Mouse (Mus musculus): ENCODE results near the gene Ccdc62. TPM values are rescaled to one million over a fixed set of nuclear protein-coding genes. Genes with fewer than 3 reads are reported as not detected.

Ccdc62 gene
- polyA plus RNA-seq, 1 experiment from 2014 or later: 4.9 TPM

- 75% methylated on average over 3 of the region's 3 CpGs for WGBS
- Histone ChIP-seq H3K9ac (replicated peaks; ENCODE audit: low read depth, low read length) (no peak overlapping the region), H3K9me3 (ENCODE audit: control insufficient read depth, low read length) (no peaks in the 10 kb centered on the region), H3K27me3 (replicated peaks; ENCODE audit: control insufficient read depth, insufficient read depth, low read length) (no peaks in the 10 kb centered on the region), H3K27ac (ENCODE audit: low read length) (no peak overlapping the region), H3K4me1 (replicated peaks; ENCODE audit: control insufficient read depth, insufficient read depth, low read length) (no peaks in the 10 kb centered on the region), H3K4me3 (replicated peaks; ENCODE audit: low read length) (no peak overlapping the region), H3K4me2 (ENCODE audit: low read length) (no peak overlapping the region), H3K36me3 (ENCODE audit: control insufficient read depth, insufficient read depth) (no peaks in the 10 kb centered on the region)
- ATAC-seq: no peak
Observed at GRCm38 (mm10) chr5:123959018-123959417, 28.5 kb downstream of the Ccdc62 start.

DNA sequence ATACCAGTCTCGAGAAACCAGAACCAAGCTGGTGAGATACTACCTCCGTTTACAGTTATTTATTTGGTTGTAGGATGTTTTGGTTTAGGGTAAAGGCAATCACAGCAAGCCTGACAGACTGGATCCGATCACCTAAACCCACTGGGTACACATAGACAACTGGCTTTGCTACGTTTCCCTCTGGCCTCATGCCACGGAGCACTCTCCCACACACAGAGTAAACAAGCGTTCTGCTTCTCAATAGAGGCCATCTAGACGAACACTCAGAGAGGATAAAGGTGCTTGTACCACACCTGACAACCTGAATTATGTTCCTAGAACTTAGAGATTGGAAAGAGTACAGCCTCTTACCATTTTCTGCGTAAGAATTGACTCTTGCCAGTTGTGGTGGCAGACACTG, 29.6 kb downstream of the Ccdc62 start:
- Histone ChIP-seq H3K36me3 (ENCODE audit: control insufficient read depth, insufficient read depth) (no peaks in the 10 kb centered on the region), H3K9me3 (ENCODE audit: control insufficient read depth, low read length) (no peaks in the 10 kb centered on the region), H3K4me2 (ENCODE audit: low read length) (no peak overlapping the region), H3K4me1 (replicated peaks; ENCODE audit: control insufficient read depth, insufficient read depth, low read length) (no peaks in the 10 kb centered on the region), H3K4me3 (replicated peaks; ENCODE audit: low read length) (no peak overlapping the region), H3K27ac (ENCODE audit: low read length) (no peak overlapping the region), H3K9ac (replicated peaks; ENCODE audit: low read depth, low read length) (no peak overlapping the region), H3K27me3 (replicated peaks; ENCODE audit: control insufficient read depth, insufficient read depth, low read length) (no peaks in the 10 kb centered on the region)
- 78% methylated on average over 8 of the region's 8 CpGs for whole genome bisulfite sequencing
- no peak for ATAC-seq

- WGBS: 84% methylated on average over 12 of the region's 12 CpGs
- Histone ChIP-seq H3K4me2 (ENCODE audit: low read length) (no peak overlapping the region), H3K27me3 (replicated peaks; ENCODE audit: control insufficient read depth, insufficient read depth, low read length) (no peaks in the 10 kb centered on the region), H3K9me3 (ENCODE audit: control insufficient read depth, low read length) (no peaks in the 10 kb centered on the region), H3K4me3 (replicated peaks; ENCODE audit: low read length) (no peak overlapping the region), H3K9ac (replicated peaks; ENCODE audit: low read depth, low read length) (no peak overlapping the region), H3K36me3 (ENCODE audit: control insufficient read depth, insufficient read depth) (no peaks in the 10 kb centered on the region), H3K27ac (ENCODE audit: low read length) (no peak overlapping the region), H3K4me1 (replicated peaks; ENCODE audit: control insufficient read depth, insufficient read depth, low read length) (no peaks in the 10 kb centered on the region)
- no peak for ATAC-seq
Observed at GRCm38 (mm10) chr5:123961046-123961445, 30.6 kb downstream of the Ccdc62 start.

- H3K4me3 ChIP-seq (replicated peaks; ENCODE audit: low read length): no peak overlapping the region
- H3K9me3 ChIP-seq (ENCODE audit: control insufficient read depth, low read length): no peaks in the 10 kb centered on the region
- no peak overlapping the region for H3K27ac ChIP-seq (ENCODE audit: low read length)
- no peaks in the 10 kb centered on the region for H3K27me3 ChIP-seq (replicated peaks; ENCODE audit: control insufficient read depth, insufficient read depth, low read length)
- ATAC-seq: no peak
- no peaks in the 10 kb centered on the region for H3K36me3 ChIP-seq (ENCODE audit: control insufficient read depth, insufficient read depth)
- WGBS: 95% methylated on average over 4 of the region's 4 CpGs
- H3K4me2 ChIP-seq (ENCODE audit: low read length): no peak overlapping the region
- H3K4me1 ChIP-seq (replicated peaks; ENCODE audit: control insufficient read depth, insufficient read depth, low read length): no peaks in the 10 kb centered on the region
- H3K9ac ChIP-seq (replicated peaks; ENCODE audit: low read depth, low read length): no peak overlapping the region
Observed at GRCm38 (mm10) chr5:123964208-123964607, 33.7 kb downstream of the Ccdc62 start.

GRCm38 (mm10) chr5:123966759-123967158, 36.3 kb downstream of the Ccdc62 start:
- Histone ChIP-seq H3K4me3 (replicated peaks; ENCODE audit: low read length) (no peak overlapping the region), H3K9ac (replicated peaks; ENCODE audit: low read depth, low read length) (no peak overlapping the region), H3K4me2 (ENCODE audit: low read length) (no peak overlapping the region), H3K9me3 (ENCODE audit: control insufficient read depth, low read length) (no peaks in the 10 kb centered on the region), H3K27ac (ENCODE audit: low read length) (no peak overlapping the region), H3K27me3 (replicated peaks; ENCODE audit: control insufficient read depth, insufficient read depth, low read length) (no peaks in the 10 kb centered on the region), H3K36me3 (ENCODE audit: control insufficient read depth, insufficient read depth) (no peaks in the 10 kb centered on the region), H3K4me1 (replicated peaks; ENCODE audit: control insufficient read depth, insufficient read depth, low read length) (no peaks in the 10 kb centered on the region)
- no peak for ATAC-seq
- 92% methylated on average over 2 of the region's 2 CpGs for WGBS

- Histone ChIP-seq H3K4me2 (ENCODE audit: low read length) (no peak overlapping the region), H3K9ac (replicated peaks; ENCODE audit: low read depth, low read length) (no peak overlapping the region), H3K27me3 (replicated peaks; ENCODE audit: control insufficient read depth, insufficient read depth, low read length) (no peaks in the 10 kb centered on the region), H3K9me3 (ENCODE audit: control insufficient read depth, low read length) (no peaks in the 10 kb centered on the region), H3K36me3 (ENCODE audit: control insufficient read depth, insufficient read depth) (no peaks in the 10 kb centered on the region), H3K27ac (ENCODE audit: low read length) (no peak overlapping the region), H3K4me1 (replicated peaks; ENCODE audit: control insufficient read depth, insufficient read depth, low read length) (0 out of 2 replicates have a peak, but pooled peaks cover 4% of the 10 kb centered on the region), H3K4me3 (replicated peaks; ENCODE audit: low read length) (no peak overlapping the region)
- 84% methylated on average over 5 of the region's 5 CpGs for WGBS
- ATAC-seq: no peak
Observed at GRCm38 (mm10) chr5:123968468-123968867, 38.0 kb downstream of the Ccdc62 start.

DNA sequence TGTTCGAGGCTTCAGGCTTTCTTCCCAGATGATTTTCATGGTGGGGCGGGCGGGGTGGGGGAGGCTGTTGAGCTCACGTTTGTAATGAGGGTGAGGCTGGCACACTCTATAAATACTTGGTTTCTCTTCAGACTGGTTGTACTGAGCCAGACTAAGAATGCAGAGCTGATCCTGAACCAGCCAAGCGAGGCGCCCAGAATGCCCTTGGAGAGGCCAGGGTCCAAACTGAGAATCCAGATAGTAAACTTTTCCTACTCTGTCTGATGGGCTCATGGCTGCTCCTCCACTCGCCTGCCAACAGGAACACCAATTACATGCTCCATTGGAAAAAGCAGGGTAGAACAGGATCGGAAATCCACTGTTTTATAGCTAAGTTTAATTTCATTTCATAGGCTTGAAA, 38.7 kb downstream of the Ccdc62 start:
- Histone ChIP-seq H3K4me3 (replicated peaks; ENCODE audit: low read length) (no peak overlapping the region), H3K36me3 (ENCODE audit: control insufficient read depth, insufficient read depth) (no peaks in the 10 kb centered on the region), H3K27ac (ENCODE audit: low read length) (no peak overlapping the region), H3K4me2 (ENCODE audit: low read length) (no peak overlapping the region), H3K9ac (replicated peaks; ENCODE audit: low read depth, low read length) (no peak overlapping the region), H3K4me1 (replicated peaks; ENCODE audit: control insufficient read depth, insufficient read depth, low read length) (0 out of 2 replicates have a peak, but pooled peaks cover 4% of the 10 kb centered on the region), H3K9me3 (ENCODE audit: control insufficient read depth, low read length) (no peaks in the 10 kb centered on the region), H3K27me3 (replicated peaks; ENCODE audit: control insufficient read depth, insufficient read depth, low read length) (no peaks in the 10 kb centered on the region)
- ATAC-seq: no peak
- 60% methylated on average over 8 of the region's 8 CpGs for WGBS

GRCm38 (mm10) chr5:123970576-123970975, 40.1 kb downstream of the Ccdc62 start:
- ATAC-seq: no peak
- H3K27ac ChIP-seq (ENCODE audit: low read length): no peak overlapping the region
- 94% methylated on average over 4 of the region's 4 CpGs for WGBS

GRCm38 (mm10) chr5:123972453-123972852, 42.0 kb downstream of the Ccdc62 start:
- Histone ChIP-seq H3K9ac (replicated peaks; ENCODE audit: low read depth, low read length) (no peak overlapping the region), H3K9me3 (ENCODE audit: control insufficient read depth, low read length) (no peaks in the 10 kb centered on the region), H3K27me3 (replicated peaks; ENCODE audit: control insufficient read depth, insufficient read depth, low read length) (no peaks in the 10 kb centered on the region), H3K4me3 (replicated peaks; ENCODE audit: low read length) (no peak overlapping the region), H3K4me2 (ENCODE audit: low read length) (no peak overlapping the region), H3K27ac (ENCODE audit: low read length) (no peak overlapping the region), H3K4me1 (replicated peaks; ENCODE audit: control insufficient read depth, insufficient read depth, low read length) (peaks cover 21% of the 10 kb centered on the region), H3K36me3 (ENCODE audit: control insufficient read depth, insufficient read depth) (no peaks in the 10 kb centered on the region)
- ATAC-seq: no peak
- WGBS: 59% methylated on average over 6 of the region's 6 CpGs

More at GRCm38 (mm10) chr5:123970576-123970975, 40.1 kb downstream of the Ccdc62 start:
- Histone ChIP-seq H3K4me1 (replicated peaks; ENCODE audit: control insufficient read depth, insufficient read depth, low read length) (peaks cover 17% of the 10 kb centered on the region), H3K36me3 (ENCODE audit: control insufficient read depth, insufficient read depth) (no peaks in the 10 kb centered on the region), H3K4me3 (replicated peaks; ENCODE audit: low read length) (no peak overlapping the region), H3K9me3 (ENCODE audit: control insufficient read depth, low read length) (no peaks in the 10 kb centered on the region), H3K9ac (replicated peaks; ENCODE audit: low read depth, low read length) (no peak overlapping the region), H3K4me2 (ENCODE audit: low read length) (no peak overlapping the region), H3K27me3 (replicated peaks; ENCODE audit: control insufficient read depth, insufficient read depth, low read length) (no peaks in the 10 kb centered on the region)
